Mouse (Mus musculus): ENCODE results near the gene Ddit4l. TPM values are rescaled to one million over a fixed set of nuclear protein-coding genes. Genes with fewer than 3 reads are reported as not detected.
A peak's percentile ranks its signal among the peaks of the same experiment; 100 is the strongest.
"Not testable (repeated sequence)": the region's sequence is repeated elsewhere in the genome, so short reads cannot be mapped to it uniquely, and the experiment has no call there.

Ddit4l gene
- 10 to 100 TPM; 15.4 to 22.2 (median 18.9) TPM for total RNA-seq (2022)

DNA sequence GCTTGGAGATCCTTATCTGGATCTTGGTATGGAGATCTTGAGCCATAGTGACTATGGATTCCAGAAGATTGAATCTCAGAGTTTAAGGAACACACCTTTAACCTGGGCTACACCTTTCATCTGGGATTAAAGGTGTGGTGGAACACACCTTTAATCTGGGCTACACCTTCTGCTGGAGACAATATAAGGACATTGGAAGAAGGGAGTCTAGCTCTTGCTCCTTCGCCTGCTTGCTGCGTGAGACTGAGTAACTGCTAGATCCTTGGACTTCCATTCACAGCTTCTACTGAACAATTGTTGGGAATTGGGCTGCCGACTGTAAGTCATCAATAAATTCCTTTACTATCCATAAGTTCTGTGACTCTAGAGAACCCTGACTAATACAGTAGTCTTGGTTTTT lies at the start of gene Ddit4l:
Gene Ddit4l (plus strand): TSS at position 301 of the 400 bp plus-strand sequence.
- DNase-seq (ENCODE audit: low spot score in 2 of 2): not testable (repeated sequence)

GRCm38 (mm10) chr3:137576146-137576545 lies 45.3 kb upstream of the Ddit4l start:
- DNase-seq (ENCODE audit: low spot score in 2 of 2): no peak

GRCm38 (mm10) chr3:137586376-137586969 lies 34.9 kb upstream of the Ddit4l start:
- no peak for DNase-seq (ENCODE audit: low spot score in 2 of 2)

DNA sequence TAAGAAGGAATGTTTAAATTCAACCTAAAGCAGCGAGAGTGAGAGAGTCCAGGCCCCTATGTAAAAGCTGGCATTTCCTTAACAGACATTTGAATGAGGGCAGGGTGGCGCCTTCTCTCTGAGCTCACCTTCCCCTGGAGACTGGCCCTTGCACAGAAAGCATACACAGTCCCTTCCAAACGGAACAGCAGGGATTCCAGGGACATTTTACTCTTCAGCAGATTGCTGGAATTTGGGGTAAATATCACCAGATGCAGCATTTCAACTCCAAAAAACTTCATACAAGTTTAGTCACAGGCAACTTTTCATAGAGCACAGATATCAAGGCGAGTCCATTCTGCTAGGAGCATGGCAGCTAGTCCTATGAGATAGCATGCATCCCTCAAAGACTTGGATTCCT lies 31.6 kb upstream of the Ddit4l start:
- no peak for DNase-seq (ENCODE audit: low spot score in 2 of 2)

DNA sequence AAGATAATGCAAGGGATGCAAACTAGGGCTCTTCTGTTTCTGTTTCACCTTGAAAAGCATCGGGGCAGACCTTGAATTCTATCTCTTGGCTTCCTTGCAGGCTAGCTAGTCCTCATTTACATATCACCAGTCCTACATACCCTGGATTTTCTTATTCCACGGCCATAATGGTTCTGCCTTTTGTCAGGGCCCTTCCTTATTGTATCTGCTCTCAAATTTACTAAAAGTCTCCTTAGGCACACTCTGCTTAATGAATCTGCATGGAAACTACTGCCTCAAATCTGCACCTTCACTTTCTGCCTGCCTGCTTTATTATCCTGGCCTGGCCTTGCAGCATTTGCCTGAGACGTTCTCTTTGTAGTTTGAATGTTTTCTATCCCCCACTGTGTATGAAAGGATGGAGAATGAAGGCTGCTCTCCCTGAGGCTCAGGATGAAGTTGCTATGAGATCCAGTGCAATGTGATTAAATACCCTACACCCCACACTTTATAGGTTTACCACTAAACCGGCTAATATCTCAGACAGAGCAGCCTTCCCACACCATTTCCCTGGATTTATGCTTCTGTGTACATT lies 27.0 kb upstream of the Ddit4l start:
- DNase-seq (ENCODE audit: low spot score in 2 of 2): no peak

DNA sequence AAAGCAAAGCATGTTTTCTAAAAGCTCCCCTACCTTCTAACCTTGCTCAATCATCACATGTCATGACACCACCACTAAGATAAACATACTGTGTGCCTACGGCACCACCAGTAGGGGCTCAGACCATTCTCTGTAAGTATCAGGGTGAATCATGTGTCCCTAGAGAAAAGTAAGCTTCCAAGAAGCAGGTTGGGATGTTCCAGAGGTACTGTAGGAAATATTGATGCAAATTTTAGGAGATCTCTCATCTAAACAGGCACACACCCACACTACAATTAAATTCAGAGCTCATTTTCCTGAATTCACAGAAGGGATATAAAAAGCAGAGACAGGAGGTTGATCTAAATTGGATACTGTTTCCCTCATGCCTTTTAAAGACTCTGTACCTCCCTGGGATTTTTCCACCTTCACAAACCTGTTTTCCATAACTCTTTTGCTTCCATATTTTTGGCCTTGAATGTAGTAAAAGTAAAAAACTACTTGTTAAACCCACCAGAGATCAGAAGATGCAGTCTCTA lies 12.4 kb upstream of the Ddit4l start:
- peak in 1 of 2 experiments; percentile 18 for DNase-seq (ENCODE audit: low spot score in 2 of 2)

- DNase-seq (ENCODE audit: low spot score in 2 of 2): no peak
Observed at GRCm38 (mm10) chr3:137610457-137611109, 10.8 kb upstream of the Ddit4l start.

- DNase-seq (ENCODE audit: low spot score in 2 of 2): no peak
Observed at GRCm38 (mm10) chr3:137611110-137611857, 10.1 kb upstream of the Ddit4l start.

DNA sequence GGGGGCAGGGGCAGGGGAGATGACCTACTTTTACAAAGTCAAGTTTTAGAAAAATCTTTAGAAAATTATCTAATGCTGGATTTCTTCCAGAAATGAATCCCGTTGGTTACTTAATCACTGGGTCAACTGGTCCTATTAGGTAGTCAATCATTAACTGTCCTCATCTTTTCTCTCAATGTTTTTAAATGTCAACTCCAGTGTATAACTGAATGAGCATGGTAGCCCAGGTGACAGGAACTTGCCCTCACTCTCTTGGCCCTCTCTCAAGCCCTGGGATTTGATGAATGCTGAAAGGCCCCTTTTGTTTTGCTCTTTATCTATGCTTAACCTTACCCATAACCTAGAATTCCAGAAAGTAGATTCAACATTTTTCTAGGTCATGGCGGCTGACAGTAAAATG lies 9.4 kb upstream of the Ddit4l start:
- no peak for DNase-seq (ENCODE audit: low spot score in 2 of 2)

GRCm38 (mm10) chr3:137620540-137620939 lies 872 bp upstream of the Ddit4l start:
- no peak for DNase-seq (ENCODE audit: low spot score in 2 of 2)

- no peak for DNase-seq (ENCODE audit: low spot score in 2 of 2)
Observed at GRCm38 (mm10) chr3:137622091-137622490, 679 bp downstream of the Ddit4l start.

- DNase-seq (ENCODE audit: low spot score in 2 of 2): peak in 1 of 2 experiments; percentile 12
Observed at GRCm38 (mm10) chr3:137622895-137623580, 1.6 kb downstream of the Ddit4l start.

DNA sequence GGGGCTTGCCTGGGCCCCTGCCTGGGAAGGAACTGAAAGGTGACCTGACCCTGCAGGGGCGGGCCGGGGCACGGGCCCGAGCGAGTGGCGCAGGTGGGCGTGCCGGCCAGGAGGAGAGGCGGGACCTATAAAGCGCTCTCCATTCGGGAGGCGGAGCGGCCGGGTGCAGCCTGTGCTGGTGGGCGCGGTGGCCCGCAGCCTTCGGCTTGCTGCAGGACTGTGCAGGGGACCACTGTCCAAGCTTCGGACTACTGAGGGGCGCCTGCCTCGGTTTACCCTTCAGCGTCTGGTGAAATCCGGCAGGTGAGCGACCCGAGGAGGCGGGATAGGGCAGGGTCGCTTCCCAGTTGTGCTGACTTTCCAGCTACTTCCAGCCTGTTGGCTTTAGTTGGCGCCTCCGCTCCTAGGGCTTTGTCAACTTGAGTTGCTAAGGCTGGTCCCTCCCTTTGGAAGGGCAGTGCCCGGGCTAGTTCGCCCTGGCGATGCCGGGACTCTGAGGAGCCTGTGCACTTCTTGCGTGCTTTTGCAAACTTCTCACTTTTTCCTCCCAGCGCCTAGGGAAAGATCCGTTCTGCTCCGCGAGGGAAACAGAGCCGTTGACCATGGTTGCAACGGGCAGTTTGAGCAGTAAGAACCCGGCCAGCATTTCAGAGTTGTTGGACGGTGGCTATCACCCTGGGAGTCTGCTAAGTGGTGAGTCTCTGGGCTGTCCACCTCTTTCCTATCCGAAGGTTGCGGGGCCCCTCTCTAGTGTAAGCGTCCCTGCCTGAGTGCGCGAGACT lies 2.4 kb downstream of the Ddit4l start:
- DNase-seq (ENCODE audit: low spot score in 2 of 2): peak; percentile 21 to 23

GRCm38 (mm10) chr3:137625054-137625453 lies 3.6 kb downstream of the Ddit4l start:
- DNase-seq (ENCODE audit: low spot score in 2 of 2): no peak

- no peak for DNase-seq (ENCODE audit: low spot score in 2 of 2)
Observed at GRCm38 (mm10) chr3:137633726-137634125, 12.3 kb downstream of the Ddit4l start.

DNA sequence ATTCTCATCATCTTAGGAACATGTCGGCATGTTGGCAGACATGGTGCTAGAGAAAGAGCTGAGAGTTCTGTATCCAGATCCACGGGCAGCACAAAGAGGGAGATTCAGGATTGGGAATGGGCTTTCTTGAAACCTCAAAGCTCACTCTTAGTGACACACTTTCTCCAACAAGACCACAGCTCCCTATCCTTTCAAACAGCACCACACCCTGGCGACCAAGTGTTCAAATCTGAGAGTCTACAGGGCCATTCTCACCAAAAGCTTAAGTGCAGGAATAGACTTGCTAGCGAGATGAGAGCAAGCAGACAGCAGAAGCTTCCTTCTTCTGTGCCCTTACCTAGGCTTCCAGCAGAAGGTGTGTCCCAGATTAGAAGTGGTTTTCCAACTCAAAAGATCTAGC lies 15.2 kb downstream of the Ddit4l start:
- no peak for DNase-seq (ENCODE audit: low spot score in 2 of 2)

GRCm38 (mm10) chr3:137641238-137641637 lies 19.8 kb downstream of the Ddit4l start:
- no peak for DNase-seq (ENCODE audit: low spot score in 2 of 2)

- no peak for DNase-seq (ENCODE audit: low spot score in 2 of 2)
Observed at GRCm38 (mm10) chr3:137642137-137642536, 20.7 kb downstream of the Ddit4l start.

DNA sequence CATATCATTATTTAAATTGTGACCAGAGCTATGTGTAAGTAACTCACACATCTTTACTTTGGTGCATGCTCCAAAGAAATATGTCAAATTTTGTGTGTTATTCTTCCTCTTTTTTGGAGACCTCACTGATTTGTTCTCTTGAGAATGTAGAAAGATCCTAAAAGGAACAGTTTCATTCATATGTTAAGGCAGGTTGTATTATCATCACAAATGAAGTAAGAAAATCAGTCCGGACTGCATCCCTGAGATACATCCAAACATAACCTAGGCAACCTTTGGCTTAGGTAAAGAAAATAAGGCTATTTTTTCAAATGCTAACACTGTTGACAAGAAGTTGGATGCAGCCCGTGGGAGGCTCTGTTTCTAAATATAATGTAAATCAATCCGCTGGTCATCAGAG lies 21.2 kb downstream of the Ddit4l start:
- no peak for DNase-seq (ENCODE audit: low spot score in 2 of 2)

GRCm38 (mm10) chr3:137644081-137644480 lies 22.7 kb downstream of the Ddit4l start:
- DNase-seq (ENCODE audit: low spot score in 2 of 2): no peak

- DNase-seq (ENCODE audit: low spot score in 2 of 2): no peak
Observed at GRCm38 (mm10) chr3:137644947-137645346, 23.5 kb downstream of the Ddit4l start.

All from left cerebral cortex, adult 8-10 months (tissue).